Mouse (Mus musculus): Measurements from ENCODE around the gene Mdn1. TPM values are rescaled to one million over a fixed set of nuclear protein-coding genes. Genes with fewer than 3 reads are reported as not detected.

The Mdn1 gene
- polyA plus RNA-seq, 1 experiment from 2014 or later = 4.5 TPM

- H3K27me3 ChIP-seq (ENCODE audit: control insufficient read depth, insufficient read depth, low read length) = no peaks in the 10 kb centered on the region
- H3K9ac ChIP-seq (ENCODE audit: low read length) = no peak overlapping the region
- H3K4me1 ChIP-seq (replicated peaks; ENCODE audit: control insufficient read depth, insufficient read depth) = no peaks in the 10 kb centered on the region
- no peak overlapping the region for H3K27ac ChIP-seq (replicated peaks)
- no peak overlapping the region for H3K4me2 ChIP-seq (replicated peaks; ENCODE audit: low read depth)
- H3K9me3 ChIP-seq (ENCODE audit: control insufficient read depth, low read length) = no peaks in the 10 kb centered on the region
- DNase-seq (ENCODE audit: low spot score) (no peak), ATAC-seq (ENCODE audit: low FRiP score, low TSS enrichment) (no peak)
- no peak overlapping the region for H3K4me3 ChIP-seq (ENCODE audit: low read depth, low read length)
- 80% methylated on average over 4 of the region's 4 CpGs for WGBS
- TF ChIP-seq EP300 (optimal IDR thresholded peaks at IDR 0.05) (no peak), CTCF (IDR thresholded peaks at IDR 0.05; ENCODE audit: low read depth) (no peak)
- no peaks in the 10 kb centered on the region for H3K36me3 ChIP-seq (ENCODE audit: control insufficient read depth, insufficient read depth, low read length)
These were observed 132.1 kb downstream of the Mdn1 start for GRCm38 (mm10) chr4:32789020-32789419.

GRCm38 (mm10) chr4:32798976-32799375, 142.1 kb downstream of the Mdn1 start:
- 94% methylated on average over 4 of the region's 4 CpGs for WGBS

GRCm38 (mm10) chr4:32799966-32800576, 143.2 kb downstream of the Mdn1 start, which contains the start of gene Lyrm2:
Gene Lyrm2, plus strand, starts transcription at chr4:32800253.
- WGBS = under 1% methylated on average over 52 of the region's 53 CpGs

More at GRCm38 (mm10) chr4:32798976-32799375, 142.1 kb downstream of the Mdn1 start:
- H3K27ac ChIP-seq (replicated peaks) = no peak overlapping the region
- no peak overlapping the region for H3K4me3 ChIP-seq (ENCODE audit: low read depth, low read length)
- no peak overlapping the region for H3K4me2 ChIP-seq (replicated peaks; ENCODE audit: low read depth)
- DNase-seq (ENCODE audit: low spot score) (no peak), ATAC-seq (ENCODE audit: low FRiP score, low TSS enrichment) (no peak)
- no peaks in the 10 kb centered on the region for H3K27me3 ChIP-seq (ENCODE audit: control insufficient read depth, insufficient read depth, low read length)
- TF ChIP-seq EP300 (optimal IDR thresholded peaks at IDR 0.05) = no peak
- no peak for TF ChIP-seq CTCF (IDR thresholded peaks at IDR 0.05; ENCODE audit: low read depth)
- no peaks in the 10 kb centered on the region; the same call in 1 of the 2 replicates for H3K4me1 ChIP-seq (replicated peaks; ENCODE audit: control insufficient read depth, insufficient read depth)
- H3K36me3 ChIP-seq (ENCODE audit: control insufficient read depth, insufficient read depth, low read length) = no peaks in the 10 kb centered on the region
- H3K9me3 ChIP-seq (ENCODE audit: control insufficient read depth, low read length) = no peaks in the 10 kb centered on the region
- H3K9ac ChIP-seq (ENCODE audit: low read length) = no peak overlapping the region

GRCm38 (mm10) chr4:32800577-32801170, 143.8 kb downstream of the Mdn1 start:
- 9% methylated on average over 9 of the region's 9 CpGs for WGBS
- Histone ChIP-seq H3K27ac (replicated peaks) (peak overlapping the region; percentile 98), H3K27me3 (ENCODE audit: control insufficient read depth, insufficient read depth, low read length) (no peaks in the 10 kb centered on the region), H3K36me3 (ENCODE audit: control insufficient read depth, insufficient read depth, low read length) (no peaks in the 10 kb centered on the region), H3K9ac (ENCODE audit: low read length) (peak overlapping the region; percentile 93), H3K9me3 (ENCODE audit: control insufficient read depth, low read length) (no peaks in the 10 kb centered on the region), H3K4me2 (replicated peaks; ENCODE audit: low read depth) (peak overlapping the region; percentile 66), H3K4me3 (ENCODE audit: low read depth, low read length) (peak overlapping the region; percentile 81), H3K4me1 (replicated peaks; ENCODE audit: control insufficient read depth, insufficient read depth) (no peaks in the 10 kb centered on the region; the same call in 1 of the 2 replicates)
- ATAC-seq (ENCODE audit: low FRiP score, low TSS enrichment) (peak; percentile 21; the same call in 1 of the 2 replicates), DNase-seq (ENCODE audit: low spot score) (no peak)
- TF ChIP-seq CTCF (IDR thresholded peaks at IDR 0.05; ENCODE audit: low read depth) = no peak
- TF ChIP-seq EP300 (optimal IDR thresholded peaks at IDR 0.05) = no peak

More at GRCm38 (mm10) chr4:32799966-32800576, 143.2 kb downstream of the Mdn1 start, which contains the start of gene Lyrm2:
- no peak for TF ChIP-seq EP300 (optimal IDR thresholded peaks at IDR 0.05)
- no peak for TF ChIP-seq CTCF (IDR thresholded peaks at IDR 0.05; ENCODE audit: low read depth)
- peak within 1 kb of the TSS; percentile 66 for H3K4me2 ChIP-seq (replicated peaks; ENCODE audit: low read depth)
- H3K9ac ChIP-seq (ENCODE audit: low read length) = peak within 1 kb of the TSS; percentile 93
- DNase-seq (ENCODE audit: low spot score) = peak; percentile 86
- H3K27me3 ChIP-seq (ENCODE audit: control insufficient read depth, insufficient read depth, low read length) = no peaks in the 10 kb centered on the region
- peak; percentile 92 for ATAC-seq (ENCODE audit: low FRiP score, low TSS enrichment)
- no peaks in the 10 kb centered on the region for H3K9me3 ChIP-seq (ENCODE audit: control insufficient read depth, low read length)
- no peaks in the 10 kb centered on the region; the same call in 1 of the 2 replicates for H3K4me1 ChIP-seq (replicated peaks; ENCODE audit: control insufficient read depth, insufficient read depth)
- peak within 1 kb of the TSS; percentile 81 for H3K4me3 ChIP-seq (ENCODE audit: low read depth, low read length)
- H3K27ac ChIP-seq (replicated peaks) = peak within 1 kb of the TSS; percentile 98
- H3K36me3 ChIP-seq (ENCODE audit: control insufficient read depth, insufficient read depth, low read length) = no peaks in the 10 kb centered on the region

- 71% methylated on average over 5 of the region's 5 CpGs for WGBS
- Histone ChIP-seq H3K27me3 (ENCODE audit: control insufficient read depth, insufficient read depth, low read length) (no peaks in the 10 kb centered on the region), H3K9me3 (ENCODE audit: control insufficient read depth, low read length) (no peaks in the 10 kb centered on the region), H3K27ac (replicated peaks) (no peak overlapping the region), H3K36me3 (ENCODE audit: control insufficient read depth, insufficient read depth, low read length) (no peaks in the 10 kb centered on the region), H3K4me3 (ENCODE audit: low read depth, low read length) (no peak overlapping the region), H3K9ac (ENCODE audit: low read length) (no peak overlapping the region), H3K4me2 (replicated peaks; ENCODE audit: low read depth) (no peak overlapping the region), H3K4me1 (replicated peaks; ENCODE audit: control insufficient read depth, insufficient read depth) (no peaks in the 10 kb centered on the region)
- DNase-seq (ENCODE audit: low spot score) (no peak), ATAC-seq (ENCODE audit: low FRiP score, low TSS enrichment) (no peak)
- TF ChIP-seq EP300 (optimal IDR thresholded peaks at IDR 0.05) (no peak), CTCF (IDR thresholded peaks at IDR 0.05; ENCODE audit: low read depth) (no peak)
These were observed 160.6 kb downstream of the Mdn1 start for GRCm38 (mm10) chr4:32817478-32817877.

GRCm38 (mm10) chr4:32820676-32821075, 163.8 kb downstream of the Mdn1 start:
- WGBS = 91% methylated on average over 3 of the region's 3 CpGs

More at GRCm38 (mm10) chr4:32820676-32821075, 163.8 kb downstream of the Mdn1 start:
- DNase-seq (ENCODE audit: low spot score) (no peak), ATAC-seq (ENCODE audit: low FRiP score, low TSS enrichment) (no peak)
- Histone ChIP-seq H3K27ac (replicated peaks) (no peak overlapping the region), H3K4me2 (replicated peaks; ENCODE audit: low read depth) (no peak overlapping the region), H3K9me3 (ENCODE audit: control insufficient read depth, low read length) (no peaks in the 10 kb centered on the region), H3K27me3 (ENCODE audit: control insufficient read depth, insufficient read depth, low read length) (no peaks in the 10 kb centered on the region), H3K4me3 (ENCODE audit: low read depth, low read length) (no peak overlapping the region), H3K36me3 (ENCODE audit: control insufficient read depth, insufficient read depth, low read length) (no peaks in the 10 kb centered on the region), H3K4me1 (replicated peaks; ENCODE audit: control insufficient read depth, insufficient read depth) (no peaks in the 10 kb centered on the region), H3K9ac (ENCODE audit: low read length) (no peak overlapping the region)
- TF ChIP-seq EP300 (optimal IDR thresholded peaks at IDR 0.05) (no peak), CTCF (IDR thresholded peaks at IDR 0.05; ENCODE audit: low read depth) (no peak)

All from stomach, postnatal 0 days (tissue).